Mouse (Mus musculus): Measurements from ENCODE around the gene Sec24d.

- TF ChIP-seq CTCF (IDR thresholded peaks at IDR 0.05; ENCODE audit: low read depth, low read length) (no peak), POLR2A (IDR thresholded peaks at IDR 0.05; ENCODE audit: borderline replicate concordance, low read depth, low read length) (no peak)
Measured at GRCm38 (mm10) chr3:123256181-123257101, 10.8 kb upstream of the Sec24d start.

Data from bone marrow macrophage, adult 2 months (primary cell).